Mouse (Mus musculus) kidney, embryonic 16.5 days (tissue): ENCODE data around the gene Flvcr2. TPM values are rescaled to one million over a fixed set of nuclear protein-coding genes. Genes with fewer than 3 reads are reported as not detected.

Experiments
- ATAC-seq: fragments of 200-750 bp; cut with Nextera tagmentation; 2 replicates; pipeline ENCODE4 v1.8.0; 2017; ENCODE audit warnings: moderate TSS enrichment; ENCODE audit not compliant: low FRiP score, low TSS enrichment
- H3K27ac ChIP-seq: fragments of 300-500 bp; sonication (generic); 2 replicates; pipeline ENCODE4 v1.5.1; 2014; ENCODE audit warnings: low read length
- H3K27me3 ChIP-seq: fragments of 300-500 bp; sonication (generic); 2 replicates; pipeline ENCODE4 v1.6.1; 2014; ENCODE audit warnings: low read length, control low read depth, mixed read lengths; ENCODE audit not compliant: insufficient read depth
- H3K36me3 ChIP-seq: fragments of 300-500 bp; sonication (generic); 2 replicates; pipeline ENCODE4 v1.6.1; 2014; ENCODE audit warnings: low read length, control low read depth, mixed read lengths; ENCODE audit not compliant: insufficient read depth
- H3K4me1 ChIP-seq: fragments of 300-500 bp; sonication (generic); 2 replicates; pipeline ENCODE4 v1.6.1; 2014; ENCODE audit warnings: low read length, control low read depth, mixed read lengths; ENCODE audit not compliant: insufficient read depth
- H3K4me2 ChIP-seq: fragments of 300-500 bp; sonication (generic); replicated peaks from 2 replicates; pipeline ENCODE4 v1.6.1; 2014; ENCODE audit warnings: low read depth, low read length
- H3K4me3 ChIP-seq: fragments of 300-500 bp; sonication (generic); 2 replicates; pipeline ENCODE4 v1.5.1; 2014; ENCODE audit warnings: mild to moderate bottlenecking, low read length
- H3K9ac ChIP-seq: fragments of 300-500 bp; sonication (generic); replicated peaks from 2 replicates; pipeline ENCODE4 v1.6.1; 2014; ENCODE audit warnings: low read length
- H3K9me3 ChIP-seq: fragments of 300-500 bp; sonication (generic); 2 replicates; pipeline ENCODE4 v1.6.1; 2016; ENCODE audit warnings: low read length, control low read depth
- WGBS: fragments of 180-500 bp; shearing (Covaris S2); extraction: QIAGEN DNeasy Blood & Tissue Kit; methylation state at CpG from one replicate; pipeline ENCODE4 v1.1.7; 2014; 5-methylcytosine and 5-hydroxymethylcytosine counted together
- polyA plus RNA-seq: library from polyadenylated mRNA; unstranded; fragments of >200 nt; fragmentation: Nextera tagmentation; extraction: Ambion mirVana; gene quantifications from 2 replicates; pipeline ENCODE4 v1.2.1, GENCODE M21; 2015

The Flvcr2 gene
- polyA plus RNA-seq, 1 experiment from 2014 or later: 7.1 TPM

- WGBS: 34% methylated on average over 17 of the region's 17 CpGs
- peak; percentile 78 for ATAC-seq
These were observed 17.1 kb upstream of the Flvcr2 start for GRCm38 (mm10) chr12:85729022-85729944.

GRCm38 (mm10) chr12:85729945-85730290 is 16.4 kb upstream of the Flvcr2 start:
- no peaks in the 10 kb centered on the region for H3K9me3 ChIP-seq
- H3K36me3 ChIP-seq: no peaks in the 10 kb centered on the region
- no peak overlapping the region for H3K4me2 ChIP-seq
- H3K4me1 ChIP-seq: no peaks in the 10 kb centered on the region
- H3K4me3 ChIP-seq: no peak overlapping the region
- H3K27ac ChIP-seq: no peak overlapping the region
- no peak overlapping the region for H3K9ac ChIP-seq
- no peaks in the 10 kb centered on the region; the same call in 1 of the 2 replicates for H3K27me3 ChIP-seq
- ATAC-seq: 0 out of 2 replicates have a peak, but pooled peaks have one; percentile 12
- WGBS: 57% methylated on average over 6 of the region's 6 CpGs

More at GRCm38 (mm10) chr12:85729022-85729944, 17.1 kb upstream of the Flvcr2 start:
- Histone ChIP-seq H3K27me3 (no peaks in the 10 kb centered on the region; the same call in 1 of the 2 replicates), H3K4me3 (no peak overlapping the region), H3K27ac (no peak overlapping the region), H3K9me3 (no peaks in the 10 kb centered on the region), H3K9ac (no peak overlapping the region), H3K4me2 (no peak overlapping the region), H3K4me1 (no peaks in the 10 kb centered on the region), H3K36me3 (no peaks in the 10 kb centered on the region)

- Histone ChIP-seq H3K4me3 (no peak overlapping the region), H3K36me3 (no peaks in the 10 kb centered on the region), H3K4me2 (no peak overlapping the region), H3K27ac (no peak overlapping the region), H3K4me1 (no peaks in the 10 kb centered on the region), H3K9ac (no peak overlapping the region), H3K27me3 (no peaks in the 10 kb centered on the region; the same call in 1 of the 2 replicates), H3K9me3 (no peaks in the 10 kb centered on the region)
- 59% methylated on average over 2 of the region's 2 CpGs for WGBS
- ATAC-seq: no peak
These were observed 10.1 kb upstream of the Flvcr2 start for GRCm38 (mm10) chr12:85736203-85736602.

- Histone ChIP-seq H3K4me1 (no peaks in the 10 kb centered on the region), H3K36me3 (no peaks in the 10 kb centered on the region), H3K4me3 (no peak overlapping the region), H3K27ac (no peak overlapping the region), H3K27me3 (no peaks in the 10 kb centered on the region; the same call in 1 of the 2 replicates), H3K9me3 (no peaks in the 10 kb centered on the region), H3K9ac (no peak overlapping the region), H3K4me2 (no peak overlapping the region)
- 88% methylated on average over 3 of the region's 3 CpGs for WGBS
- ATAC-seq: no peak
These were observed 9.4 kb upstream of the Flvcr2 start for GRCm38 (mm10) chr12:85736960-85737359.

- Histone ChIP-seq H3K4me1 (0 out of 2 replicates have a peak, but pooled peaks cover 5% of the 10 kb centered on the region), H3K4me3 (peak overlapping the region; percentile 62), H3K36me3 (no peaks in the 10 kb centered on the region), H3K27ac (no peak overlapping the region), H3K27me3 (peaks cover 9% of the 10 kb centered on the region), H3K9me3 (no peaks in the 10 kb centered on the region), H3K9ac (peak overlapping the region; percentile 69), H3K4me2 (peak overlapping the region; percentile 100)
- ATAC-seq: peak; percentile 46; the same call in 1 of the 2 replicates
- WGBS: 23% methylated on average over 21 of the region's 21 CpGs
These were observed 419 bp downstream of the Flvcr2 start for GRCm38 (mm10) chr12:85746696-85747219.

- no peak for ATAC-seq
- Histone ChIP-seq H3K36me3 (no peaks in the 10 kb centered on the region), H3K4me3 (peak overlapping the region; percentile 62), H3K4me1 (0 out of 2 replicates have a peak, but pooled peaks cover 5% of the 10 kb centered on the region), H3K4me2 (peak overlapping the region; percentile 100), H3K9ac (no peak overlapping the region), H3K27ac (no peak overlapping the region), H3K9me3 (no peaks in the 10 kb centered on the region), H3K27me3 (peaks cover 9% of the 10 kb centered on the region)
- WGBS: 86% methylated on average over 10 of the region's 10 CpGs
These were observed 1.0 kb downstream of the Flvcr2 start for GRCm38 (mm10) chr12:85747343-85747742.

- H3K36me3 ChIP-seq: no peaks in the 10 kb centered on the region
- H3K27me3 ChIP-seq: peaks cover 9% of the 10 kb centered on the region
- WGBS: 78% methylated on average over 9 of the region's 9 CpGs
- no peak overlapping the region for H3K9ac ChIP-seq
- no peak overlapping the region for H3K4me2 ChIP-seq
- no peak for ATAC-seq
- no peak overlapping the region for H3K27ac ChIP-seq
- H3K4me3 ChIP-seq: no peak overlapping the region
- H3K9me3 ChIP-seq: no peaks in the 10 kb centered on the region
- 0 out of 2 replicates have a peak, but pooled peaks cover 5% of the 10 kb centered on the region for H3K4me1 ChIP-seq
These were observed 3.5 kb downstream of the Flvcr2 start for GRCm38 (mm10) chr12:85749861-85750260.

GRCm38 (mm10) chr12:85752116-85752515 is 5.8 kb downstream of the Flvcr2 start:
- Histone ChIP-seq H3K36me3 (no peaks in the 10 kb centered on the region), H3K4me3 (no peak overlapping the region), H3K4me2 (no peak overlapping the region), H3K9ac (no peak overlapping the region), H3K27me3 (peaks cover 6% of the 10 kb centered on the region), H3K27ac (no peak overlapping the region), H3K9me3 (no peaks in the 10 kb centered on the region), H3K4me1 (0 out of 2 replicates have a peak, but pooled peaks cover 4% of the 10 kb centered on the region)
- 79% methylated on average over 6 of the region's 6 CpGs for WGBS
- ATAC-seq: no peak

GRCm38 (mm10) chr12:85753223-85753622 is 6.9 kb downstream of the Flvcr2 start:
- Histone ChIP-seq H3K4me2 (no peak overlapping the region), H3K9ac (no peak overlapping the region), H3K4me1 (0 out of 2 replicates have a peak, but pooled peaks cover 4% of the 10 kb centered on the region), H3K36me3 (no peaks in the 10 kb centered on the region), H3K9me3 (no peaks in the 10 kb centered on the region), H3K27me3 (no peaks in the 10 kb centered on the region), H3K4me3 (no peak overlapping the region), H3K27ac (no peak overlapping the region)
- WGBS: 62% methylated on average over 2 of the region's 2 CpGs
- no peak for ATAC-seq
